Mouse (Mus musculus) limb, embryonic 14.5 days (tissue): ENCODE data around the gene Rsph6a. TPM values are rescaled to one million over a fixed set of nuclear protein-coding genes. Genes with fewer than 3 reads are reported as not detected.

Experiments used
- ATAC-seq: fragments of 200-750 bp; cut with Nextera tagmentation; 2 replicates; pipeline ENCODE4 v1.8.0; 2017; ENCODE audit warnings: low read depth, moderate number of reproducible peaks, moderate TSS enrichment; ENCODE audit not compliant: low FRiP score
- DNase-seq: peaks from one replicate; pipeline ENCODE4 v3.0.0-alpha.2; 2015; ENCODE audit warnings: low spot score
- H3K27ac ChIP-seq: fragments of 300-500 bp; sonication (generic); replicated peaks from 2 replicates; pipeline ENCODE4 v1.5.1; 2014; ENCODE audit warnings: low read depth, mild to moderate bottlenecking, low read length, moderate library complexity, mixed read lengths
- H3K27me3 ChIP-seq: fragments of 300-500 bp; sonication (generic); 2 replicates; pipeline ENCODE4 v1.6.1; 2014; ENCODE audit warnings: low read length, mixed read lengths; ENCODE audit not compliant: control insufficient read depth, insufficient read depth
- H3K36me3 ChIP-seq: fragments of 300-500 bp; sonication (generic); 2 replicates; pipeline ENCODE4 v1.6.1; 2014; ENCODE audit warnings: mild to moderate bottlenecking, low read length, moderate library complexity, mixed read lengths; ENCODE audit not compliant: control insufficient read depth, insufficient read depth
- H3K4me1 ChIP-seq: fragments of 300-500 bp; sonication (generic); 2 replicates; pipeline ENCODE4 v1.6.1; 2014; ENCODE audit warnings: antibody characterized with exemption, low read length, mixed read lengths; ENCODE audit not compliant: control insufficient read depth, insufficient read depth
- H3K4me2 ChIP-seq: fragments of 300-500 bp; sonication (generic); replicated peaks from 2 replicates; pipeline ENCODE4 v1.6.1; 2014; ENCODE audit warnings: low read depth, mild to moderate bottlenecking, low read length, moderate library complexity; ENCODE audit not compliant: severe bottlenecking
- H3K4me3 ChIP-seq: fragments of 300-500 bp; sonication (generic); replicated peaks from 2 replicates; pipeline ENCODE4 v1.5.1; 2014; ENCODE audit warnings: low read length
- H3K9ac ChIP-seq: fragments of 300-500 bp; sonication (generic); 2 replicates; pipeline ENCODE4 v1.6.1; 2014; ENCODE audit warnings: mild to moderate bottlenecking, low read depth, low read length, moderate library complexity; ENCODE audit not compliant: severe bottlenecking
- H3K9me3 ChIP-seq: fragments of 300-500 bp; sonication (generic); 2 replicates; pipeline ENCODE4 v1.6.1; 2016; ENCODE audit warnings: low read length; ENCODE audit not compliant: control insufficient read depth
- POLR2A ChIP-seq: fragments of 200-500 bp; IDR thresholded peaks from 2 replicates; pipeline ENCODE4 v1.8.0; 2012; ENCODE audit warnings: inconsistent platforms, mild to moderate bottlenecking, moderate library complexity, borderline replicate concordance; ENCODE audit not compliant: insufficient read depth, insufficient read length; ENCODE audit errors: extremely low read depth
- WGBS: fragments of 180-500 bp; shearing (Covaris S2); extraction: QIAGEN DNeasy Blood & Tissue Kit; methylation state at CpG from one replicate; pipeline ENCODE4 v1.1.7; 2014; 5-methylcytosine and 5-hydroxymethylcytosine counted together
- polyA plus RNA-seq, 2 experiments: library from polyadenylated mRNA; depleted of rRNA in 1 of 2; stranded (reverse) in 1 of 2; unstranded in 1 of 2; fragments of >200 nt; fragmentation: Nextera tagmentation in 1 of 2; extraction: Ambion mirVana in 1 of 2; gene quantifications; 2 replicates each; pipeline versions ENCODE4 v1.2.1 to v1.2.3; 2012 to 2014

The Rsph6a gene
- 0.04 and 0.12 TPM in 2 replicates for polyA plus RNA-seq (2012; rRNA removed)
- not detected in 2 replicates for polyA plus RNA-seq (2014; fragmentation: Nextera tagmentation; extraction: Ambion mirVana)

- no peak for TF ChIP-seq POLR2A
- peak; percentile 37 for DNase-seq
- H3K9me3 ChIP-seq = no peaks in the 10 kb centered on the region
- no peaks in the 10 kb centered on the region for H3K27me3 ChIP-seq
- H3K36me3 ChIP-seq = peaks cover 38% of the 10 kb centered on the region
- H3K9ac ChIP-seq = peak within 1 kb of the TSS; percentile 21; the same call in 1 of the 2 replicates
- 24% methylated on average over 32 of the region's 33 CpGs for WGBS
- peak; percentile 80 for ATAC-seq
- H3K4me1 ChIP-seq = no peaks in the 10 kb centered on the region
- peak within 1 kb of the TSS; percentile 34 for H3K4me2 ChIP-seq
- no peak within 1 kb of the TSS for H3K27ac ChIP-seq
- no peak within 1 kb of the TSS; the same call in 1 of the 2 replicates for H3K4me3 ChIP-seq
Measured at GRCm38 (mm10) chr7:19054047-19054776, at the start of gene Rsph6a. Rsph6a (plus strand) TSS chr7:19054690.

- H3K27me3 ChIP-seq = no peaks in the 10 kb centered on the region
- no peaks in the 10 kb centered on the region for H3K9me3 ChIP-seq
- peaks cover 34% of the 10 kb centered on the region for H3K4me1 ChIP-seq
- DNase-seq (no peak), ATAC-seq (no peak)
- no peak overlapping the region for H3K27ac ChIP-seq
- peak overlapping the region; percentile 97 for H3K4me2 ChIP-seq
- 83% methylated on average over 34 of the region's 34 CpGs for WGBS
- peak overlapping the region; percentile 92 for H3K4me3 ChIP-seq
- peaks cover 38% of the 10 kb centered on the region for H3K36me3 ChIP-seq
- no peak for TF ChIP-seq POLR2A
- 0 out of 2 replicates have a peak overlapping the region, but pooled peaks have one; percentile 88 for H3K9ac ChIP-seq
Measured at GRCm38 (mm10) chr7:19005417-19006121, 48.9 kb upstream of the Rsph6a start.

GRCm38 (mm10) chr7:19006476-19006875 is 48.0 kb upstream of the Rsph6a start:
- no peak overlapping the region for H3K27ac ChIP-seq
- 0 out of 2 replicates have a peak, but pooled peaks have one; percentile 14 for ATAC-seq
- TF ChIP-seq POLR2A = no peak
- H3K4me2 ChIP-seq = peak overlapping the region; percentile 97; the same call in 1 of the 2 replicates
- peaks cover 34% of the 10 kb centered on the region for H3K36me3 ChIP-seq
- no peak overlapping the region for H3K9ac ChIP-seq
- 0 out of 2 replicates have a peak overlapping the region, but pooled peaks have one; percentile 92 for H3K4me3 ChIP-seq
- 6% methylated on average over 12 of the region's 12 CpGs for WGBS
- no peaks in the 10 kb centered on the region for H3K27me3 ChIP-seq
- H3K4me1 ChIP-seq = peaks cover 37% of the 10 kb centered on the region
- H3K9me3 ChIP-seq = no peaks in the 10 kb centered on the region
- DNase-seq = peak; percentile 84

GRCm38 (mm10) chr7:19007026-19007977 is 47.2 kb upstream of the Rsph6a start:
- 0 out of 2 replicates have a peak overlapping the region, but pooled peaks have one; percentile 0 for H3K4me3 ChIP-seq

GRCm38 (mm10) chr7:19010581-19010980 is 43.9 kb upstream of the Rsph6a start:
- Histone ChIP-seq H3K4me3 (no peak overlapping the region), H3K9me3 (no peaks in the 10 kb centered on the region), H3K36me3 (peaks cover 24% of the 10 kb centered on the region), H3K4me2 (no peak overlapping the region), H3K9ac (no peak overlapping the region), H3K4me1 (peaks cover 32% of the 10 kb centered on the region), H3K27me3 (no peaks in the 10 kb centered on the region), H3K27ac (no peak overlapping the region)
- no peak for TF ChIP-seq POLR2A
- ATAC-seq (no peak), DNase-seq (no peak)
- 76% methylated on average over 7 of the region's 7 CpGs for WGBS

More at GRCm38 (mm10) chr7:19007026-19007977, 47.2 kb upstream of the Rsph6a start:
- ATAC-seq (no peak), DNase-seq (no peak)
- H3K27ac ChIP-seq = no peak overlapping the region
- no peak overlapping the region for H3K9ac ChIP-seq
- no peaks in the 10 kb centered on the region for H3K9me3 ChIP-seq
- H3K36me3 ChIP-seq = peaks cover 34% of the 10 kb centered on the region
- H3K4me1 ChIP-seq = peaks cover 39% of the 10 kb centered on the region
- H3K27me3 ChIP-seq = no peaks in the 10 kb centered on the region
- H3K4me2 ChIP-seq = no peak overlapping the region
- no peak for TF ChIP-seq POLR2A
- WGBS = 75% methylated on average over 13 of the region's 13 CpGs
